Mouse (Mus musculus) thymus, postnatal 10 days (tissue): Measurements from ENCODE around the gene Mical2.

Source experiments
- DNase-seq, 2 experiments: peaks; one replicate each; pipeline ENCODE4 v3.0.0; 2021; ENCODE audit warnings: low spot score in 2 of 2

Mical2 gene

DNA sequence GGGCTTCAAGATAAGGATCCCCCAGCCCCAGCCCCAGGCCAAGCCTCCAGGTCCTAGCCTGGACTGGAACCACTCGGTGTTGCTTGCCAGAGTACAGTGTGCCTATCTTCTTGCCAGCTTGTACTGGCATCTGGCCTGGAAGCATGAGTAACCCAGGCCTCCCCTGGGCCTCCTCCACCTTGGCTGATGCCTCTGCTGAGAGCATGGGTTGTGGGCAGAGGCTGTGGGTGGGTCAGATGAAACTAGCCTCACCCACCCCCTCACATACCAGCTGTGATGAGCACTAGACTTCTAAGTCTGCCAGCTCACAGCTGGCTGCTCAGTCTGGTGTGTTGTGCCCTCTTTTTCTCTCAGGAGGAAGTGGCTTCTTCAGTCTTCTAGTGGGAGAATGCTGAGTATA lies 90.6 kb downstream of the Mical2 start:
- peak; percentile 57 to 70 for DNase-seq

DNA sequence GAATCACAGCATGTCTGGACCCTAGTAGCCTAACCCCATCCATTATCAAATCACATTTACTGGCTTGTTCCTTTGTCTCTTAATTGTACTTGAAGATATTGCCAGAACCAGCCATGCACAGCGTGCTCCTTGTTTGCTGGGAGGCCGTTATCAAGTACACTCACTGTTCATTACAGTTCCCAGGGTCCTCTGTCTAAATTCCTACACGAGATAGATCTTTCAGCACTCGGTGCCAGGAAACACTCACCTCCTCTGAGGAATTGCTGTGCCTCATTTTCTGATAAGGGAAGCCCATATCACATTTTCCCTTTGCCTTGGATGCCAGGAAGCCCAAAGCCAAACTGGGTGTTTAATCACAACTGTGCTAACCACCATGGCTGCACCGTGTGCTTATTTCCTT lies 91.8 kb downstream of the Mical2 start:
- DNase-seq: no peak

DNA sequence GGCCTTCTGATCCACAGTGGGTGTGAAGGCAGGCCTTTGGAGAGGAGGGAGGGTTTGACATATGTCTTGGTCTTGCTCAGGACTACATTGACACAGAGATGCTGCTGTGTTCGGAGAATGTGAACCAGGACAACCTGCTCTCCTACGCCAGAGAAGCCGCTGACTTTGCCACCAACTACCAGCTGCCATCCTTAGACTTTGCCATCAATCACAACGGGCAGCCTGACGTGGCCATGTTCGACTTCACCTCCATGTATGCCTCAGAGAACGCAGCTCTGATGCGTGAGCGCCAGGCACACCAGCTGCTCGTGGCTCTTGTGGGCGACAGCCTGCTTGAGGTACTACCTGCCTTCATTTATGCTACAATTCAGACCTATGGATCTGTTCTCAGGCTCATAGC lies 92.7 kb downstream of the Mical2 start:
- DNase-seq: no peak

DNA sequence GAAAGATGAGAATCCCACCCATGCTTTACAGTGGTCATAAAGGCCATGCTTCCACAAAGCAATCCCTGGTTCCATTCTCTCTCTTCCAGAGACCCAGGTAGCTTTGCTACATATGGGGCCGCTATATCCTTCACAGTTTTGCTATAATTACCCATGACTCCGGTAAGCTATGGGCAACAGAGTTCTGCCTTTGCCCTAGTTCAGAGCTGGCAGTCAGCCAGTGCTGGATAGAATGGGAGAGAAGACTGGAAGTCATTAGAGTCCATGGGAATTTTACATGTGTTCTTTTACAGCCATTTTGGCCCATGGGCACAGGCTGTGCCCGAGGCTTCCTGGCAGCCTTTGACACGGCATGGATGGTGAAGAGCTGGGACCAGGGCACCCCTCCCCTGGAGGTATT lies 93.8 kb downstream of the Mical2 start:
- DNase-seq: no peak

DNA sequence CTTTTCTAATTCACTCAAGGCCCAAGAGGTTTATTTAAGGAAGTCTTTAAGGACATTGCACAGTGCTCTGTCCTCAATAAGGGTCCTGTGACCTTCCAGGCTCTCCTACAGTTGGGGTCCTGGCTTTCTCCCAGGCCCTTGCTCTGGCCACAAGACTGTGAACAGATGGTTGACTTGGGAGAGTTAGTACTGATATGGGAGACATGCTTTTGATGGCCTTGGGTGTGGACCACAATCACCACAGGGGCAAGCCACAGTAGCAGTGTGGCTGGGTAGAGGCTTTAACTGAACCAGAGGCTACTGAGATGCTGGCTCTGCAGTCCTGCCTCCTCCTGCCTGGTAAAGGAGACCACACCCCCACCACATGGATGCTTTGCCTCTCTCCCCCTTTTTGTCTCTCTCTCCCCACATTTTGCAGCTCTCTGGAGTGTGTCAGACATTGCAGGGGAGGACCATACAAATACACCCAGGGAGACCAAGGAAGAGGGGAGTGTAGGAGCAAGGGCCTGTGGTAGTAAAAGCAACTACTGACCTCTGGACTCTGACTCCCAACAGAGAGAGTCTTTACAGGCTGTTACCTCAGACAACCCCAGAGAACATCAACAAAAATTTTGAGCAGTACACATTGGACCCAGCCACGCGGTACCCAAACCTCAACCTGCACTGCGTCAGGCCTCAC lies 94.5 kb downstream of the Mical2 start:
- no peak for DNase-seq

DNA sequence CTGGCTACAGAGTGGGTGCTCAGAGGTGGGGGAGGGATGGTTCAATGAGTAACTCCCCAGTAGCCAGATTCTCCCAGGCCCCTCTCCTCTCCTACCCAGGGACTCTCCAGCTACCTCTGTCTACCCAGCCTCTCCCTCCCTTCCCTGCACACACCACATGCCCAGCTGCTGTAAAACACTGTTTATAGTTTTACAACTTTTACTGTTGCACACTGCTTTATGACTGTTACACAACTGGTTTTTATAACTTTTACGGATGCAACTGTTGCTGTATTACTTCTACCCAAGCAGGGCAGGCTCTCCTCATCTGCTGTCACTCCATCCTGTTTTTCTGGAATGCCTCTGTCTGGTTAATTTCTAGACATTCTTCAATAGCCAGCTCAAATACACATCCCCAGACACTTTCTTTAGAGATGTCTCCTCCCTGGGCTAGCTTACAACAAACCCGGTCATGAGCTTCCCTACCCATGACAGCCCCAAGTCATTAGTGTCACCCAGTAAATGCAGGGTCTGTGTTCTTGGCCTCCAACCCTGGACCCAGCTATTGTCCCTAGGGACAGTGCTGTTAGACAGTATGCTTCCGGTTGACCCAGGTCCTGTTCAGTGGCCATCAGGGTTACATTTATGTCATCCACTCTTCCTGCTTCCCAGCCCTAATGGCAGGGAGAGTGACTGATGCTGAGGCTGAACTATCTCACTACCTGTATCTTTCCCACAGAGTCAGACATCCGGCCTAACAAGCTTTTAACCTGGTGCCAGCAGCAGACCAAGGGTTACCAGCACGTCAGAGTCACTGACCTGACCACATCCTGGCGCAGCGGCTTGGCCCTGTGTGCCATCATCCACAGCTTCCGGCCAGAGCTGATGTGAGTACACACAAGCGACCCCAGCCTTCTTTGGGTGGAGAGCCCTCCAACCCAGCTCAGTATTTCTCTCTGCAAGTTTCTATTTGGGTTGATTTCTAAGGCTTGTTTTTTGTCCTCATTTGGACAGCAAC lies 96.4 kb downstream of the Mical2 start:
- peak in 1 of 2 experiments; percentile 24 for DNase-seq

DNA sequence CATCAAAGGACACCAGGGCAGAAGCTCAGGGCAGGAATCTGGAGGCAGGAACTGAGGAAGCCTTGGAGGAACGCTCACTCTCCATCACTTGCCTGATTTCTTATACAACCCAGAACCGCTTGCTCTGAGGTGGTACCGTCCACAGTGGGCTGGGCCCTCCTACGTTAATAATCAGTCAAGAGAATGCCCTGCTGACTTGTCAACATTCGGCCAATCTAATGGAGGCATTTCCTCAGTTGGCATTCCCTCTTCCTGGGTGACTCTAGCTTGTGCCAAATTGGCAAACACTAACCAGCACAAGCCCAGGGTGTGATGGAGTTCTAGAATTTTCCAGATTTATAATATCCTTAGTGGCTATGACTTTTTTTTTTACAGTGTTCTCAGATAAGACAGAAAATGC lies 98.9 kb downstream of the Mical2 start:
- DNase-seq: no peak

DNA sequence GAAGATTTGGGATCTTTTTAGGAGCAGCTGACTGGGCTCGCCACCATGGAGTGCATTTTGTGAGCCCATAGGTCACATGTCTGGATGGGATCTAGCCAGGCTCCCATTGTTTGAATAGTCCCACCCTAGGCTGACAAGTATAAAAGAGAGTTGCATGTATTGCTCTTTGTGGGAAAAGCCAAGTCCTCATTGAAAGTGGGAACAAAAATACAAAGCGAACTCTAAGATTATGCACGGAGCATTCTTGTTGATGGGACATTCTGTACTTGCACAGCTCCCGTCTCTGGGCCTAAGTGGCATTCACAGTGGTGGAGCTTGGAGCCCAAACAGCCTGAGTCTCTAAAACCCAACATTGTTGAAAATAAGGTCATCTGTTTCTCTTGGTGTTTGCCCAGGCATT lies 101.2 kb downstream of the Mical2 start:
- DNase-seq: no peak

DNA sequence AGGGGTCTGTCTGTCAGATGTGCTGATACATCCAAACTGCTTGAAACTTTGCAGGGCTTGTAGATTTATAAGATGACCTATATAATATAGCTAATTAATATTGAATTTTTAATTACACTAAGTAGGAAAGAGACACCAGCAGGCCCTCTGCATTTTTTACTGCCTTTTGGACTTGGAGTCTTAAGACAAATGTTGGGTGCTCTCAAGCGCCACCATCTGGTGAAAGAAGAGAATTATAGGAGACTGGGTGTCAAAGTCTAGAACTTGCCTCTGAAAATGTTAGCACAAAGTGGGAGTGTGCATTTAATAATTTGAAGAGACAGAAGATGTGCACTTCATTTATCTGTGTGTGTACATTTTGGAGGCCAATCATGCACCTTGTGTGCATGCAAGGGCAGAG lies 103.3 kb downstream of the Mical2 start:
- DNase-seq: peak; percentile 39 to 65

DNA sequence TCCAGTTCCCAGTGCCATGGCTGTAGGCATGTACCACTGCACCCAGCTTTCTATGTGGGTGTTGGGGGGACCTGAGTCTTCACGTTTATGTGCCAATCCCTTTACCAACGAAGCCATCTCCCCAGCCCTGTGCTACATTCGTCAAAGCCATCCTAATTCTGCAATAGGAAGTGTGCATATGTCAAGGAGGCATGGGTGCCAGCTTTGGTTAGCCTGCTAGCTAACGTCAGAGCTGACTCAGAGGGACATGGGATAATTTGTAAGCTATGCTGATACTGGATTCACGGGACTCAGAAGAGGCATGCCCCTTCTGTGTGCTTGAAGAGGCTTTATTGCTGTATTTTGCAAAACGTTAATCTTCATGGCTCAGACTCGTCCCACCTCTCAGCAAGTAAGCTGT lies 103.8 kb downstream of the Mical2 start:
- DNase-seq: no peak

DNA sequence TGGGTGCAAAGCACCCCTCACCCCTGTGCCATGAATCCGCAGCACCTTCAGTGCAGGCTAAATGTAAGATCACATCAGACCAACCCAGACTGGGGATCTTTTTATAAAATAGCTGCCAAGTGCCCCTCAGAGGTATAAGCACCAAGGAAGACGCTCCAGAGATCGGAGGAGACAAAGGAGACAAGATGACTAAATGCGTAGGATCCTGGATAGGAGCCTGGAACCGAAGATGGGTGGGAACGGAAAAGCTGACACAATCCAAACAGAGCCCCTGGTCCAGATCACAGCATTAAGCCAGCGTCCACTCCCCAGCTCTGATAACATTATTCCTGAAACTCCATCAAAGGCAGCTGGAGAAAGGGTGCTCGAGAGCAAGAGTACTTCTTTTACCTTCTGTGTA lies 105.3 kb downstream of the Mical2 start:
- DNase-seq: no peak

DNA sequence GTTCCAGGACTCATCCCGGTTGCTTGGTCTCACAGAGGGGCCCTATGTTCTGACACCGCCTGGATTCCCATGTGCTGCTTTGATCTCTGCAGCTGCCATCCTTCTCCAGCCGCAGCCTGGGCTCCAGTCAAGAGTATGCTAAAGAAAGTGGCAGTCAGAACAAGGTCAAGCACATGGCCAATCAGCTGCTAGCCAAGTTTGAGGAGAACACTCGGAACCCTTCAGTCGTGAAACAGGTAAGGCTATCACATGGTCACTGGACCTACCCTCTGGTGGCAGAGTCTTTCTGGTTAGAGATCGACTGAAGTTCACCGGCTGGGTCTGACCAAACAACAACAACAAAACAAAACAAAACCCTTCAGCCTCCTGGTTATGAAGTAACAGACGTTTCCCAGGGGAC lies 106.1 kb downstream of the Mical2 start:
- no peak for DNase-seq

DNA sequence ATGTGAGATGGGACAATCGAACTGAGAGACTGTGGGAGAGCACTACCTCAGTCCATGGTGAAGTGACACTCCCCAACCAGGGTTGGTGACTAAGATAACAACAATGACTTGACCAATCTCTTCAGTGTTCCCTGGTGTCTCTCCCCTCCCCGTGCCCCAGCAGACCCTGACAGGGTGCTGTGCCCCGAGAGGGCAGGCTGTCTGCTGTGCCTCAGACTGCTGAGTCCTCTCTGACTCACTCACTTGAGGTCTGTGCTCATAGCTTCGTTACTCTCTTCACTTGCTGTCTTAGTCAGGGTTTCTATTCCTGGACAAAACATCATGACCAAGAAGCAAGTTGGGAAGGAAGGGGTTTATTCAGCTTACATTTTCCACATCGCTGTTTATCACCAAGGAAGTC lies 106.8 kb downstream of the Mical2 start:
- DNase-seq: no peak

DNA sequence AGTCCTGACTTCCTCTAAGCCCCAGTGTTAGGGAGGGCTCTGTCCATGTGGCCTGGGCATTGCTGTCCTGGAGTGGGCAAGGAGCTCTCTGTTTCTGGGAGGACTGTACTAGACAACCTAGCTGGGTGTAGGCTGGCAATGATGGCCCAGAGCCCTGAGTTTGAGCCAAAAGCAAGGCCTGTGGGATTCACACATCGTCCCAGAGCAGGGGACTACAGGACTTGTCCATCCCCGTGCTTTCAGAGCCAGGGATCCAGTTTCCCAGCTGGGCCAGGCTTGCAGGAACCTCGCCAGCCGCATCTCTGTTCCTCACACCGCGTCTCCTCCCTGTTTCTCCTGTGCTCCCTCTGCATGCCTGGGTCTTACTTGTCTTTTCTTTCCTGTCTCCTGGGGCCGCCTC lies 107.7 kb downstream of the Mical2 start:
- no peak for DNase-seq

DNA sequence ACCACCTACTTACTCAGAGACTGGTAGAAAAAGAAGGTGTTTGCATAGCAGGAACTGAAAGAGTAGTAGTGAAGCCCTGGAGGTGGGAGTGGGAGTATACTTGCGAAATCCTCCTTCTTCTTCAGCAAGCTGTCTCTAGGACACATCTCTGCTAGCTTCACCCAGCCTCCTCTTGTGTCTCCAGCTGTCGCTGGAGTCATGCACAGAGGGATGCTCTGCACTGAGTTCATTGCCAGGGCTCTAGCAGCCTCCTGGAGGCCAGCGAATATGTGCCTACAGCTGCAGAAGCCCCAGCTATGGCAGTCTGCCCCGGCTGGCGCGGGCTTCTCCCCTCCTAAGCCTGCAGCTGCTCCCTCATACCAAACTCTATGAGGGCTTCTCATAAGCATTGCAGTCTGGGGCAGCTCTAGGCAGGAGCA lies 110.6 kb downstream of the Mical2 start:
- DNase-seq: no peak

DNA sequence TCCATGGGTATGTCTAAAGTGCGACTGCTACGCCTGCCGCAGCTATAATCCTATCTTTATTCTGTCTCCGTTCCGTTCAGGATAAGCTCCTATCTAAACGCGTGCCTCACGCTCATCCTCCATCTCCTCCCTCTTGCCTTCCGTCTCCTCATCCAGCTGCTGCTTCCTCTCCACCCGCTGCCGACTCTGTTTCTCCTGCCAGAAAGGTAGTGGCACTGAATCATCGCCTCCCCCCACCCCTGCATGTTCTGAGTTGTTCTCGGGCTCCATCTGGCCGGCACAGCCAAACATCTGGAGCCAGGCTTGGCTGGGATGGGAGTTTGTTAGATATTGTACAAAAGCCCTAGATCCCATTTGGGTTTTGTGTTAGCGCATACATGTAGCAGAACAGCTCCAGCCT lies 111.1 kb downstream of the Mical2 start:
- no peak for DNase-seq

DNA sequence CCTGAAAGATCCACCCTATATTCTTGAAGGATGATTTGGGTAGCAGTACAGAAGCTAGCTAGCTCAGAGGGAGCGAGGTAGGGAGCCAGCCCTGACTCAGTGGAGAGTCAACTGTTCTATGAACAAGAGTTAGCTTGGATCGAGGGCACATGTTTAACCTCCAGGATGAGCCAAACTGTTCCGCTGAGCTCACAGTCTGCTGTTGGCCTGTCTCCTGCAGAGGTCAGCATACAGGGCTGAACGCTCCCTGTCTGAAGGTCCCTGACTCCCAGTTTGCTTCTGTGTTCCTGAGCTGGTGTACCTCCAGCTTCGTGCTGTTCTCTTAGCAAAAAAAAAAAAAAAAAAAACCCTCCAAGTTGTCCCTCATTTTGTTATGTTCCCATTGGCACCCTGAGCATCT lies 112.1 kb downstream of the Mical2 start:
- no peak for DNase-seq

DNA sequence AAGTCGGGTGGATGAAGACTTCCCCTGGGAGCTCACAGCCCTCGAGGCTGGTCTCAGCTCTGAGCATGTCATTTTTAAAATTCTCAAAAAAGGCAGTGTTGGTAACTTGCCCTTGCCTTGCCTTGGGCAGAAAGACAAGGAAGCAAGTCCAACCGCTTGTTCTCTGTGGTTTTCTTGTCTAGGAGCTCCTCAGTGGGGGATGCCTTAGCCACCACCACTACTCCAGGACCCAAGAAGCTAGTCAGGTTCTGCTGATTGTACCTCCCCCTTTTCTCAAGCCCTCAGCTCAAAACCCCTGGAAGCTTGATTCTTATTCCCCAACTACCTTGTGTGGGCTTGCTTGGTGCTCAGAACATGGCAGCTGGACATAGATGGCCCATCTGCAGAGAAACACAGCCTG lies 115.4 kb downstream of the Mical2 start:
- DNase-seq: no peak

DNA sequence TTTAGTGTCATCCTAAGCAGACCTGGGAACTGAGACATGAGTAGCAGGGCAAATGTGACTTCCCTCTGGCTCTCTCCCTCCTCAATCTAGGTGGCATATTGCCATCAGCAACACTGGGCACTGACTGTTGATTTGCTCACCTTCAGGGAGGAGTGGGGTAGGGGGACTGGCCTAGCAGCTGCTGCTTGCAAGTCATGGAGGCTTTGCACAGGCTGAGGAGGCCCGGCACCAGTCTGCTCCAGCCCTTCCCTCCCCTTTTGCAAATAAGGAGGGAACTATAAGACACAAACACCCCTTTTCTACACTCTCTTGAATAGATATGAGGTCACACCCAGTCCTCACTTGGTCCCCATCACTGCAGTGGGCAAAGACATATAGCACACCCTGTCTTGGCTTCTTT lies 120.0 kb downstream of the Mical2 start:
- no peak for DNase-seq

DNA sequence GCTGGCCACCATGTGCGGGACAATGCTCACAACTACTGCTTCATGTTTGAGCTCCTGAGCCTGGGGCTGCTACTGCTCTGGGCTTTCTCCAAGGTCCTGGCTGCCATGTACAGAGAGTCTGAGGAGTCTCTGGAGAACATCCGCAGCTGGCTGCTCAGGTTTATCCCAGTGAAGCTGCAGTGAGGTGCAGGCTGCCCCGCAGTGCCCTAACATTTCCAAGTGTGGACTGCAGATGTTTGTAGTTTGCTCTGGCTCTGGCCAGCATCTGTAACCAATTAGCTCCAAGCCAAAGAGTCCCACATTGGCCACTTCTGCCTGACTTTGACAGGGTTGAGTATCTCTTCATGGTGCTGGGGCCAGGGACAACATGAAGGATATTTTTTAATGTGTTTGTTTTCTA lies 125.9 kb downstream of the Mical2 start:
- DNase-seq: no peak

DNA sequence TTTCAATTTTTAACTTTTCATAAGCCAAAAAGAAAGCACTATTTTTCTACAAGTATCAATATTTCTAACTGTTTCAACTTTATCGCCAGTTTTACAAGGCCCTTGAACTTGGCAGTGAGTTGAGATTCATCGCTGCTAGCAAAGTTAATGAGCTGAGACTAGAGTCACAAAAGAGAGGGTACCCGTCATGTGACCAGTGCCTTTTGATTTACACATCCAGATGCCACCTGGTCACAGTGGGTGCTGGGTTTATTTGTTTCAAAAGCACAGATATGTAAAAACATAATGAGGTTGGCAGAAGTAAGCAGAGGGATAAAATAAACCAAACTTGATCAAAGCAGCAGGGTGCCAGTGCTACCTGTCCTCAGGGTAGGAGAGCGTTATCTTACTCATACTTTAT lies 126.3 kb downstream of the Mical2 start:
- no peak for DNase-seq

DNA sequence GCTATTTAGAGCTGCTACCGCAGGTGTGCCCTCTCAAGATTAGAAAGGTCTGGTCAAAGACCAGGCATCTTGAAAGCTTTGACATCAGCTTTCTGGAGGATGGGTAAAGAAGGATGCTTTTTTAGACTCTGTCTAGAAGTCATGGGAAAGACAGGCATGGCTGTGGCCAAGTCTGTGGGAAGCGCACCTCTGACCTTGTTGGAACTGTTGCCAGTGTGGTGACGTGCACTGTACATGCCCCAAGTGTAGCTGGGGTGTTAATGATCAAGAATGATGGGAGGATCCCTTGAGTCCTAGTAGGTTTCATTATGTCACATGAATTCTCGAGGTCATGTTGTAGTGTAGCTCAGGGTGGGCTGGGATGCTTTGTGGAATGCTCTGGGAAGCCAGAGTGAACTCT lies 127.4 kb downstream of the Mical2 start:
- no peak for DNase-seq

DNA sequence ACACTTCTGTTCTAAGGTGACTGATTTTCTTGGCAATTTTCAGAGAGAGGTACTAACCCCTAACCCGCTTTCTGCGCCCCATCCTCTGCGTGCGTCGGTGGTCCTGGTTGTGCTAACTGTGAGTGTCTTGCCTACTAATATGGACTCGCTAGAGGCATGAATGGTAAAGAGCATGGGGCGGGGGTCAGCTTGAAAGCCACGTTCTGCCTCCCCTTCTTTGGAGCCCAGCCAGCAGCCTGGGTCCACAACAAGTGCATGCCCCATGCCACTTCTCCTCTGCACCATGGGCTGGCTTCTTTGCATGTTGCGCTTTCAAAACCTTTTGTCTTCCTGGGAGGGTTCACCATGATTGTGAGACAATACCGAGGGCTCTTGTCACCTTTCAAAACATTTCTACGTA lies 128.3 kb downstream of the Mical2 start:
- no peak for DNase-seq
